Mouse (Mus musculus): ENCODE measurements at regions not wholly inside any gene's neighbourhood (a gene's known extent, or its start where the extent isn't known, plus 50 kb on each side); places are given as distances from the start of the nearest gene placed in this dataset.

GRCm38 (mm10) chr17:48770099-48770498 is 162.1 kb upstream of the Lrfn2 start (continued):
- TF ChIP-seq KAT2A (conservative IDR thresholded peaks at IDR 0.05; ENCODE audit: low read depth, low read length) = no peak
- TF ChIP-seq EP300 (IDR thresholded peaks at IDR 0.05; ENCODE audit: low read depth in 1 of 2, low read length in 2 of 2) = no peak

DNA sequence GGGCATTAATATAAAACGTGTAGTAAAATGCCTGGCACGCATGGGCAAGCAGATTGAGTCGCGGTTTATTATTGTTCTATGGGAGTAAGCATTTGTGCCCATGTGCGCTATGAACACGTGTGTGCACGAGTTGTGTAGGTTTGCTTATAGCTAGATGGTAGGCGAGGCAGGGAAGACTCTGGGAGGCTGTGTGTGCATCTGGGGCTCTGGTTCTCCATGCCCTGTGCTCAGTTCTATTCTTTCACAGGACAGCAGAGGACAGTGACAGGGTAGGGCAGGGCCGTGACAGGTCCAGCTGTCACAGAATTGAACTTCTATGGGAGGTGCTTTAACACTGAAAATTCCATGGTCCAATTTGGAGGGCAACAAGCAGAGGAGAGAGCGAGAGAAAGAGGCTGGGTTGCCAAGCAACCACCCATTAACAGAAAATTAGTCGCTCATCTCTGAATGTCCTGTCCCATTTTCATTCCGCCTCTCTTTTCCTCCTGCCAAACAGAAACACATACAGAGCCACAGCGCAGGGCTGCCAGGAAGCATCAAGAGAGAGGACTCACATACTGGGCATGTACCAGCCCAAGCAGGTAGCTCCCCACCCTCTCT is 160.4 kb upstream of the Lrfn2 start:
- Histone ChIP-seq H3K9ac (ENCODE audit: control insufficient read depth, low read depth, low read length, poor library complexity, severe bottlenecking) (no peak overlapping the region), H3K36me3 (ENCODE audit: control insufficient read depth in 1 of 2, insufficient read depth in 2 of 2, low read length in 2 of 2) (no peaks in the 10 kb centered on the region), H3K4me3 (ENCODE audit: control insufficient read depth in 1 of 2, insufficient read depth in 1 of 2, low read depth in 2 of 2, low read length in 2 of 2) (no peak overlapping the region), H3K27me3 (ENCODE audit: control insufficient read depth in 1 of 2, insufficient read depth in 2 of 2, low read length in 2 of 2) (no peaks in the 10 kb centered on the region), H3K4me1 (ENCODE audit: control insufficient read depth in 1 of 2, insufficient read depth in 2 of 2, low read length in 2 of 2) (no peaks in the 10 kb centered on the region), H3K79me2 (ENCODE audit: control insufficient read depth, insufficient read depth, low read length, poor library complexity) (no peaks in the 10 kb centered on the region), H3K27ac (ENCODE audit: control insufficient read depth, low read depth, low read length) (no peak overlapping the region), H3K9me3 (replicated peaks; ENCODE audit: insufficient read depth, low read length) (no peaks in the 10 kb centered on the region)
- no peak for TF ChIP-seq USF1 (IDR thresholded peaks at IDR 0.05; ENCODE audit: low read depth, low read length)
- no peak for TF ChIP-seq RAD21 (IDR thresholded peaks at IDR 0.05; ENCODE audit: low read depth, low read length)
- TF ChIP-seq SIN3A (IDR thresholded peaks at IDR 0.05; ENCODE audit: low read length) = no peak
- no peak for TF ChIP-seq POLR2A (IDR thresholded peaks at IDR 0.05; ENCODE audit: control insufficient read depth in 1 of 2, insufficient read depth in 1 of 2, low read depth in 1 of 2, low read length in 2 of 2, poor library complexity in 1 of 2)
- TF ChIP-seq NRF1 (IDR thresholded peaks at IDR 0.05; ENCODE audit: insufficient read depth, low read depth, low read length, poor library complexity, severe bottlenecking) = no peak
- no peak for TF ChIP-seq EP300 (IDR thresholded peaks at IDR 0.05; ENCODE audit: low read depth in 1 of 2, low read length in 2 of 2)
- no peak for TF ChIP-seq TAL1 (IDR thresholded peaks at IDR 0.05; ENCODE audit: low read length)
- no peak for TF ChIP-seq E2F4 (IDR thresholded peaks at IDR 0.05; ENCODE audit: borderline replicate concordance, low read depth, low read length)
- TF ChIP-seq ZKSCAN1 (IDR thresholded peaks at IDR 0.05; ENCODE audit: low read depth, low read length) = no peak
- no peak for TF ChIP-seq MXI1 (IDR thresholded peaks at IDR 0.05; ENCODE audit: low read depth, low read length)
- no peak for TF ChIP-seq ZMIZ1 (IDR thresholded peaks at IDR 0.05; ENCODE audit: low read depth, low read length)
- TF ChIP-seq MAX (IDR thresholded peaks at IDR 0.05; ENCODE audit: low read length) = no peak
- TF ChIP-seq TBP (IDR thresholded peaks at IDR 0.05; ENCODE audit: low read depth, low read length) = no peak
- no peak for TF ChIP-seq BHLHE40 (IDR thresholded peaks at IDR 0.05; ENCODE audit: borderline replicate concordance, low read depth, low read length)
- no peak for TF ChIP-seq POLR2AphosphoS5 (IDR thresholded peaks at IDR 0.05; ENCODE audit: borderline replicate concordance, low read depth, low read length)
- no peak for TF ChIP-seq MAFK (IDR thresholded peaks at IDR 0.05; ENCODE audit: borderline replicate concordance, low read depth, low read length)
- no peak for TF ChIP-seq ETS1 (IDR thresholded peaks at IDR 0.05; ENCODE audit: low read depth, low read length)
- no peak for TF ChIP-seq MYC (IDR thresholded peaks at IDR 0.05; ENCODE audit: low read depth, low read length)
- no peak for TF ChIP-seq GABPA (IDR thresholded peaks at IDR 0.05; ENCODE audit: low read depth, low read length)
- TF ChIP-seq MYB (IDR thresholded peaks at IDR 0.05; ENCODE audit: low read depth, low read length) = no peak
- no peak for DNase-seq (ENCODE audit: low read depth, low spot score)

All from MEL (cell line).